Mouse (Mus musculus): Measurements from ENCODE around the gene Scd2. TPM values are rescaled to one million over a fixed set of nuclear protein-coding genes. Genes with fewer than 3 reads are reported as not detected.

Gene Scd2
- polyA plus RNA-seq, 1 experiment from 2014 or later: 6.2 TPM

DNA sequence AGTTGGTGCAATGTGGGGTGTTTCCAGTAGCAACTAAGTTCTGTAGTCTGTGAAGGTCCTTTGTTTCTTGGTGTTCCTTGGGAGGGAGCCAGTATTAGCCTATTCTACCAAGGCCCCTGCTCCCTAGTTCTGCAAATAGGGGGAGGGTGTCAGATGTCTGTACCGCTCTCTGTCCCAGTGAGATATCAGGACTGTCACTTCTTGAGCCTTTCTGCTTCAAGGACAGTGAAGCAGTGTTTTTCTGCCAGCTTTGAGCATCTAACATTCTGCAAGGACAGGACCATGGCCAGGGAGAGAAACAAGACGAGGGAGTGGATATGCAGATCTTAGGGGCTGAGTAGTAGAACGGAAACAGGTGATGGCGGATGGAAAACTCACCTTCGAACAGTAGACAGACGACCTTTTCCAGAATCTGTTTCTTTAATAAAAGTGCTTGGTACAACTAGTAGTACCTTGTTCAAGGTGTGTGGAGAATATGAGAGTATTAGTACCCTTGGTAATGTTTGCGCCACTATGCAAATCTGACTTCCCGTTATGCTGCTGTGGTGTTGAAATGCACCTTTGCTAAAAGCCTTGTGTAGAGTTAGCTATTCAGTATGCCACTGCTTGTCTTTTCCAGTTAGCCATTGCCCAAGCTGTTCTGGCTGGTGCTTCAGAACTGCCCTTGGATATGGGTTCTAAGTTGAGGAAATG lies 3.7 kb downstream of the Scd2 start:
- H3K9ac ChIP-seq (replicated peaks): peak overlapping the region; percentile 37
- peaks cover 63% of the 10 kb centered on the region for H3K4me1 ChIP-seq (ENCODE audit: insufficient read depth)
- no peak for DNase-seq
- no peak for TF ChIP-seq EP300 (IDR thresholded peaks at IDR 0.05; ENCODE audit: low read depth)
- TF ChIP-seq CTCF (IDR thresholded peaks at IDR 0.05; ENCODE audit: low read depth): no peak
- no peaks in the 10 kb centered on the region for H3K9me3 ChIP-seq (ENCODE audit: low read length)
- ATAC-seq: no peak
- peaks cover 38% of the 10 kb centered on the region for H3K36me3 ChIP-seq (replicated peaks; ENCODE audit: insufficient read depth, low read length)
- WGBS (ENCODE audit: insufficient replicate concordance): 35% methylated on average over 8 of the region's 8 CpGs
- H3K27me3 ChIP-seq (ENCODE audit: insufficient read depth, low read length): no peaks in the 10 kb centered on the region
- peak overlapping the region; percentile 57 for H3K27ac ChIP-seq (ENCODE audit: low read depth)
- peak overlapping the region; percentile 67 for H3K4me3 ChIP-seq (ENCODE audit: low read depth, low read length)
- peak overlapping the region; percentile 91 for H3K4me2 ChIP-seq (ENCODE audit: low read depth, low read length)

DNA sequence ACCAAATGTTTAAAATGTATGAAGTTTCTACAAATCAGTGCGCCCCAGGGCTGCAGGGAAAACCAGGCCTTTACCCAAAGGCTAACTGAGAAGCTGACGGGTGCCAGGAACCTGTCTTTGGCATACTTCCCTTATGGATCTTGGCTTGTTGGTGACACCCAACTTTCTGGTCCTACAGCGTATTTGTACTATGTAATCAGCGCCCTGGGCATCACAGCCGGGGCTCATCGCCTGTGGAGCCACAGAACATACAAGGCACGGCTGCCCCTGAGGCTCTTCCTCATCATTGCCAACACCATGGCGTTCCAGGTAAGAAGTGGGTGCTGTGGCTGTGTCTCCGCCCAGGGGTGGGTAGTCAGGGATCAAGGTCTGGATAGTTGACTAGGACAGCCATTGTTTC lies 4.4 kb downstream of the Scd2 start:
- Histone ChIP-seq H3K4me3 (ENCODE audit: low read depth, low read length) (peak overlapping the region; percentile 67), H3K9ac (replicated peaks) (no peak overlapping the region), H3K27me3 (ENCODE audit: insufficient read depth, low read length) (no peaks in the 10 kb centered on the region), H3K9me3 (ENCODE audit: low read length) (no peaks in the 10 kb centered on the region), H3K4me2 (ENCODE audit: low read depth, low read length) (peak overlapping the region; percentile 91), H3K36me3 (replicated peaks; ENCODE audit: insufficient read depth, low read length) (peaks cover 45% of the 10 kb centered on the region), H3K27ac (ENCODE audit: low read depth) (peak overlapping the region; percentile 57), H3K4me1 (ENCODE audit: insufficient read depth) (peaks cover 56% of the 10 kb centered on the region)
- TF ChIP-seq EP300 (IDR thresholded peaks at IDR 0.05; ENCODE audit: low read depth) (no peak), CTCF (IDR thresholded peaks at IDR 0.05; ENCODE audit: low read depth) (no peak)
- ATAC-seq: no peak
- no peak for DNase-seq
- 60% methylated on average over 9 of the region's 9 CpGs for WGBS (ENCODE audit: insufficient replicate concordance)

DNA sequence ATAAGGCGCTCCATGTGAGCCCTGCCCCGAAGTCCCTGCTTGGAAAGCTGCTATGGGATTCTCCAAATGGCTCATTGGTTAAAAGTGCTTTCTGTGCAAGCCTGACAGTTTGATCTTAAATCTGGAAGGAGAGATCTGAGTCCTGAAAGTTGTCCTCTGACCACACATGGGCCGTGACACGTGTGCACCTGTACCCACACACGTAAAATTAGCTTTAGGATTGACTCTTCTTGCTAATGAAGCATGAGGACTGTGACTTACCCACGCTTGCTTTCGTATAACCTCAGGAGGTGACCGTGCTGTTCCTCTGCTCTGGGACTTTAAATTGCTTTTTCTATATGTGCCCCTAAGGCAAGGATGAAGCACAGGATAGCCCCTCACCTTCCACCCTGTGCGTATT lies 5.6 kb downstream of the Scd2 start:
- peaks cover 52% of the 10 kb centered on the region for H3K4me1 ChIP-seq (ENCODE audit: insufficient read depth)
- WGBS (ENCODE audit: insufficient replicate concordance): 73% methylated on average over 9 of the region's 9 CpGs
- no peaks in the 10 kb centered on the region for H3K27me3 ChIP-seq (ENCODE audit: insufficient read depth, low read length)
- no peaks in the 10 kb centered on the region for H3K9me3 ChIP-seq (ENCODE audit: low read length)
- peak overlapping the region; percentile 91 for H3K4me2 ChIP-seq (ENCODE audit: low read depth, low read length)
- H3K9ac ChIP-seq (replicated peaks): no peak overlapping the region
- no peak for DNase-seq
- TF ChIP-seq CTCF (IDR thresholded peaks at IDR 0.05; ENCODE audit: low read depth) (no peak), EP300 (IDR thresholded peaks at IDR 0.05; ENCODE audit: low read depth) (no peak)
- H3K36me3 ChIP-seq (replicated peaks; ENCODE audit: insufficient read depth, low read length): peaks cover 56% of the 10 kb centered on the region
- H3K27ac ChIP-seq (ENCODE audit: low read depth): no peak overlapping the region
- no peak for ATAC-seq
- H3K4me3 ChIP-seq (ENCODE audit: low read depth, low read length): peak overlapping the region; percentile 67; the same call in 1 of the 2 replicates

DNA sequence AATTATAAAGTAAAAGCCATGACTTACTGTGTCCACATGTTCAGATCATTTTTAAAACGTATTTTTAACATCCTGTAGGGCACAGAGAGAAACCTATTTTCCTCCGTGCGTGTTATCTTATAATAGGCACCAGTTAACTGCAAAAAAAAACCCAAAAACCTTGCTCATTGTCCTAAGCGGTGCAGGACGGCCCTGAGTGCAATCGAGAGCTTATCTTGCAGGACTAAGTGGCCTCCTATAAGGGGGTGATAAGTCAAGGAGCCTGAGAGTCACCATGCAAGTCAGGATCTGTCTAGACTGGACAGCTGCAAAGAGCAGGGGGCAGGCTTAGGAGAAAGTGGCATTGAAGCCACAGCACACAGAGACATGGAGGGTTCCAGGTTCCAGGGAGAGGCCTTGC lies 6.4 kb downstream of the Scd2 start:
- no peak for DNase-seq
- 0 out of 2 replicates have a peak overlapping the region, but pooled peaks have one; percentile 28 for H3K9ac ChIP-seq (replicated peaks)
- no peaks in the 10 kb centered on the region for H3K9me3 ChIP-seq (ENCODE audit: low read length)
- H3K27ac ChIP-seq (ENCODE audit: low read depth): no peak overlapping the region
- peaks cover 64% of the 10 kb centered on the region for H3K36me3 ChIP-seq (replicated peaks; ENCODE audit: insufficient read depth, low read length)
- H3K4me3 ChIP-seq (ENCODE audit: low read depth, low read length): no peak overlapping the region
- H3K4me1 ChIP-seq (ENCODE audit: insufficient read depth): peaks cover 51% of the 10 kb centered on the region
- ATAC-seq: no peak
- 44% methylated on average over 6 of the region's 6 CpGs for WGBS (ENCODE audit: insufficient replicate concordance)
- TF ChIP-seq CTCF (IDR thresholded peaks at IDR 0.05; ENCODE audit: low read depth) (no peak), EP300 (IDR thresholded peaks at IDR 0.05; ENCODE audit: low read depth) (peak; percentile 50; the same call in 1 of the 2 replicates)
- H3K4me2 ChIP-seq (ENCODE audit: low read depth, low read length): peak overlapping the region; percentile 38; the same call in 1 of the 2 replicates
- no peaks in the 10 kb centered on the region for H3K27me3 ChIP-seq (ENCODE audit: insufficient read depth, low read length)

DNA sequence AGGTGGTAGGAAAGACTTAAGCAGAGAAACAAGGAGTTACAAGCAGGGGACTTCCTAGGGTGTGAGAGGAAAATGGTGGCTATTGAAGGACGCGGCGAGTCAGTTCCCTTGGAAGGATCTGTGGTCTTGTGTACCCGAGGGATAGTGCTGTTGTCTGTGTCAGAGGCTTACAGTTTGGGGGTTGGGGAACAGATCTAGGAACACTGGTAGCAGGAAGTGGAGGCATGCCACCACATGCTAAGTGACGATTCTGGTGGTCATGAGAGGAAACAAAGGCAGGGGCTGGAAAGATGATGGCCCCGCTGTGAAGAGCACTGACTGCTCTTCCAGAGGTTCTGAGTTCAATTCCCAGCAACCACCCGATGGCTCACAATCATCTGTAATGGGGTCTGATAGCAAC lies 7.0 kb downstream of the Scd2 start:
- WGBS (ENCODE audit: insufficient replicate concordance): 70% methylated on average over 7 of the region's 7 CpGs
- H3K4me3 ChIP-seq (ENCODE audit: low read depth, low read length): no peak overlapping the region
- H3K9ac ChIP-seq (replicated peaks): 0 out of 2 replicates have a peak overlapping the region, but pooled peaks have one; percentile 28
- H3K27me3 ChIP-seq (ENCODE audit: insufficient read depth, low read length): no peaks in the 10 kb centered on the region
- H3K36me3 ChIP-seq (replicated peaks; ENCODE audit: insufficient read depth, low read length): peaks cover 68% of the 10 kb centered on the region
- DNase-seq (no peak), ATAC-seq (no peak)
- H3K4me1 ChIP-seq (ENCODE audit: insufficient read depth): peaks cover 47% of the 10 kb centered on the region
- H3K4me2 ChIP-seq (ENCODE audit: low read depth, low read length): no peak overlapping the region
- H3K9me3 ChIP-seq (ENCODE audit: low read length): no peaks in the 10 kb centered on the region
- peak overlapping the region; percentile 58; the same call in 1 of the 2 replicates for H3K27ac ChIP-seq (ENCODE audit: low read depth)
- no peak for TF ChIP-seq EP300 (IDR thresholded peaks at IDR 0.05; ENCODE audit: low read depth)
- no peak for TF ChIP-seq CTCF (IDR thresholded peaks at IDR 0.05; ENCODE audit: low read depth)

DNA sequence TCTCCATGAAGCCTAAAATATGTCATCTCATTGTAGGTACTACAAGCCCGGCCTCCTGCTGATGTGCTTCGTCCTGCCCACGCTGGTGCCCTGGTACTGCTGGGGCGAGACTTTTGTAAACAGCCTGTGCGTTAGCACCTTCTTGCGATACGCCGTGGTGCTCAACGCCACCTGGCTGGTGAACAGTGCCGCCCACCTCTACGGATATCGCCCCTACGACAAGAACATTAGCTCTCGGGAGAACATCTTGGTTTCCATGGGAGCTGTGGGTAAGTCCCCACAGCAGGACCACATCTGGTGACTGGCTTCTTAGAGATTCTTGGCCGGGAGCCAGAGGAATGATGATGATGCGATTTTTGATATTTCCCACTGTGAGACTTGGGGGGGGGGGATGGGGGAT lies 7.7 kb downstream of the Scd2 start:
- 74% methylated on average over 16 of the region's 16 CpGs for WGBS (ENCODE audit: insufficient replicate concordance)
- DNase-seq: peak; percentile 57
- ATAC-seq: peak; percentile 51
- peak overlapping the region; percentile 58 for H3K27ac ChIP-seq (ENCODE audit: low read depth)
- H3K4me3 ChIP-seq (ENCODE audit: low read depth, low read length): no peak overlapping the region
- no peaks in the 10 kb centered on the region for H3K9me3 ChIP-seq (ENCODE audit: low read length)
- H3K9ac ChIP-seq (replicated peaks): no peak overlapping the region
- peaks cover 46% of the 10 kb centered on the region for H3K4me1 ChIP-seq (ENCODE audit: insufficient read depth)
- H3K36me3 ChIP-seq (replicated peaks; ENCODE audit: insufficient read depth, low read length): peaks cover 74% of the 10 kb centered on the region
- no peaks in the 10 kb centered on the region for H3K27me3 ChIP-seq (ENCODE audit: insufficient read depth, low read length)
- no peak overlapping the region for H3K4me2 ChIP-seq (ENCODE audit: low read depth, low read length)
- TF ChIP-seq CTCF (IDR thresholded peaks at IDR 0.05; ENCODE audit: low read depth) (no peak), EP300 (IDR thresholded peaks at IDR 0.05; ENCODE audit: low read depth) (no peak)

Data from liver, postnatal 0 days (tissue).